Mouse (Mus musculus) stomach, embryonic 16.5 days (tissue): ENCODE measurements around the gene Fxyd1. TPM values are rescaled to one million over a fixed set of nuclear protein-coding genes. Genes with fewer than 3 reads are reported as not detected.

Experiments
- ATAC-seq: fragments of 200-750 bp; cut with Nextera tagmentation; 2 replicates; pipeline ENCODE4 v1.8.0; 2017; ENCODE audit warnings: moderate number of reproducible peaks, moderate TSS enrichment; ENCODE audit not compliant: insufficient read depth, low FRiP score
- H3K27ac ChIP-seq: fragments of 300-500 bp; sonication (generic); 2 replicates; pipeline ENCODE4 v1.5.1; 2014; ENCODE audit warnings: low read length
- H3K27me3 ChIP-seq: fragments of 300-500 bp; sonication (generic); 2 replicates; pipeline ENCODE4 v1.6.1; 2014; ENCODE audit warnings: low read length, control low read depth, mixed read lengths; ENCODE audit not compliant: control insufficient read depth, insufficient read depth
- H3K36me3 ChIP-seq: fragments of 300-500 bp; sonication (generic); 2 replicates; pipeline ENCODE4 v1.6.1; 2014; ENCODE audit warnings: low read length; ENCODE audit not compliant: control insufficient read depth, insufficient read depth
- H3K4me1 ChIP-seq: fragments of 300-500 bp; sonication (generic); 2 replicates; pipeline ENCODE4 v1.6.1; 2014; ENCODE audit warnings: low read length, control low read depth, mixed read lengths; ENCODE audit not compliant: control insufficient read depth, insufficient read depth
- H3K4me2 ChIP-seq: fragments of 300-500 bp; sonication (generic); 2 replicates; pipeline ENCODE4 v1.6.1; 2014; ENCODE audit warnings: low read depth, low read length, mixed read lengths
- H3K4me3 ChIP-seq: fragments of 300-500 bp; sonication (generic); replicated peaks from 2 replicates; pipeline ENCODE4 v1.5.1; 2014; ENCODE audit warnings: mild to moderate bottlenecking, low read length
- H3K9ac ChIP-seq: fragments of 300-500 bp; sonication (generic); 2 replicates; pipeline ENCODE4 v1.6.1; 2014; ENCODE audit warnings: low read length
- H3K9me3 ChIP-seq: fragments of 300-500 bp; sonication (generic); replicated peaks from 2 replicates; pipeline ENCODE4 v1.6.1; 2016; ENCODE audit warnings: low read length, control low read depth; ENCODE audit not compliant: control insufficient read depth
- WGBS: fragments of 180-500 bp; shearing (Covaris S2); extraction: QIAGEN DNeasy Blood & Tissue Kit; methylation state at CpG from one replicate; pipeline ENCODE4 v1.1.7; 2014; 5-methylcytosine and 5-hydroxymethylcytosine counted together
- polyA plus RNA-seq: library from polyadenylated mRNA; unstranded; fragments of >200 nt; fragmentation: Nextera tagmentation; extraction: Ambion mirVana; gene quantifications from 2 replicates; pipeline ENCODE4 v1.2.1, GENCODE M21; 2015

Fxyd1 gene
- polyA plus RNA-seq, 1 experiment from 2014 or later: 129 TPM

DNA sequence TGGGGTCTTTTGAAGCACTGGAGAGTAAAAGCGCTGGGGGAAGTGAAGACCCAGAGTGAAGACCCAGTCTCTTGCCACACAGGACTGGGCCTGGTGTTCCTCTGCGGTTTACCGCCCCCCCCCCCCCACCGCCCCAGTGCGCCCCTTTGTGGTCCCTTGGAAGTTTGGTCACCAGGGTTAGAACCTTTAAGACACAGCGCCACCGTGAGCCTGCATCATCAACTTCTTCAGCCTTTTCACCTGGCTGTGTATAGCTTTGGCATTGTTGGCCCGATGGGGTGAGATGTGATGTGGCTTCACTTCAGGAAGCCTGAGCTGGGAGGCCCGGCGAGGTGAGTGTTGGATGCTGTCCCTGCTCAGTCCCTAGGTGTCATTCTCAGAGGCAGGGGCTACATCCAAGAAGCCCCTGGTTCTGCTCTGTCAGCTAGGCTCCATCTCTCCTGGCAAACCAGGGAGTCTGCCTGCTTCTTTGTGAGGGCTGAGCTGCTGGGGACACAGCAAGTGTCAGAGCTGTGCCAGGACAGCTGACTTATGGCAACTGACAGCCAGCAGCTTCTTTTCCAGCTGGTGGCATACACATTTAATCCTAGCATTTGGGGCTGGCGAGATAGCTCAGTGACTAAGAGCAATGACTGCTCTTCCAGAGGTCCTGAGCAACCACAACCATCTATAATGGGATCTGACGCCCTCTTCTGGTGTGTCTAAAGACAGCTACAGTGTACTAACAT is 37.9 kb upstream of the Fxyd1 start:
- no peak for ATAC-seq
- no peak overlapping the region for H3K4me3 ChIP-seq
- no peaks in the 10 kb centered on the region for H3K9me3 ChIP-seq
- no peaks in the 10 kb centered on the region for H3K27me3 ChIP-seq
- H3K27ac ChIP-seq: no peak overlapping the region
- H3K4me1 ChIP-seq: peaks cover 4% of the 10 kb centered on the region; the same call in 1 of the 2 replicates
- H3K36me3 ChIP-seq: no peaks in the 10 kb centered on the region
- no peak overlapping the region for H3K4me2 ChIP-seq
- WGBS: 24% methylated on average over 12 of the region's 12 CpGs
- H3K9ac ChIP-seq: no peak overlapping the region

DNA sequence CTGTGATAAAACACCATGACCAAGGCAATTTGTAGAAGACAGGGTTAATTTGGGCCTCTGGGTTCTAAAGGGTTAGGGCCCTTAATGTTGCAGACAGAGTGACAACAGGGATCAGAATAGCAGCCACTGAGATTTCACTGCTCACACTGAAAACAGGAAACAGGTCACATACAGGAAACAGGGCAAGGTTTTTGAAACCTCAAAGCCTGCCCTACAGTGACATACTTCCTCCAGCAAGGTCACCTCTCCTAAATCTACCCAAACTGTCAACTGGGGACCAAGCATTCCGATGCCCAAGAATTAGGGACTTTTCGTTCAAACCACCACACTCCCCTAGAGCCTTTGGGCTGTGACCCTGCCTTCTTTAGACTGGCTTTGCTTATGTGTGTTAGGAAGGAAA is 32.7 kb upstream of the Fxyd1 start:
- peaks cover 5% of the 10 kb centered on the region; the same call in 1 of the 2 replicates for H3K4me1 ChIP-seq
- H3K4me2 ChIP-seq: no peak overlapping the region
- H3K9me3 ChIP-seq: no peaks in the 10 kb centered on the region
- H3K36me3 ChIP-seq: no peaks in the 10 kb centered on the region
- WGBS: 82% methylated on average over 2 of the region's 2 CpGs
- ATAC-seq: no peak
- no peaks in the 10 kb centered on the region for H3K27me3 ChIP-seq
- no peak overlapping the region for H3K27ac ChIP-seq
- H3K4me3 ChIP-seq: no peak overlapping the region
- no peak overlapping the region for H3K9ac ChIP-seq

DNA sequence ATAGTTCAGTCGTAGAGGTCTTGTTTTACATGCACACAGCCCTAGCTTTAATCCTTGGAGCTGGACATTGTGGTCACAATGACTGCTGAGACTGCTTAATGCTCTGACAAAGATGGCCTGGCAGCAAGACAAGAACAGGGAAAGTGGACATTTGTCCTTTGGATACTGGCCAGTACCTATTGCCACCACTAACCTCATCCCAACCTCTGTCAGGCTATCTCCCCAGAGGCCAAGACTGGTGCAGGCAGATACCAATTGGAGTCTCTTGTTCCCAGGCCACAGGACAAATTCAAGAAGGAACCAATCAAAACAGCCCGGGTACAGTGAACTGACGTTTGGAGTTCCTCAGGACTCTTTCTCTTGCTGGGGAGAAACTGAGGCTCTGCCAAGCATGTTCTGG is 31.2 kb upstream of the Fxyd1 start:
- no peaks in the 10 kb centered on the region for H3K36me3 ChIP-seq
- no peak for ATAC-seq
- H3K27me3 ChIP-seq: no peaks in the 10 kb centered on the region
- peaks cover 10% of the 10 kb centered on the region; the same call in 1 of the 2 replicates for H3K4me1 ChIP-seq
- no peak overlapping the region for H3K27ac ChIP-seq
- WGBS: 68% methylated on average over 3 of the region's 3 CpGs
- H3K9me3 ChIP-seq: no peaks in the 10 kb centered on the region
- no peak overlapping the region for H3K4me2 ChIP-seq
- no peak overlapping the region for H3K4me3 ChIP-seq
- H3K9ac ChIP-seq: no peak overlapping the region

DNA sequence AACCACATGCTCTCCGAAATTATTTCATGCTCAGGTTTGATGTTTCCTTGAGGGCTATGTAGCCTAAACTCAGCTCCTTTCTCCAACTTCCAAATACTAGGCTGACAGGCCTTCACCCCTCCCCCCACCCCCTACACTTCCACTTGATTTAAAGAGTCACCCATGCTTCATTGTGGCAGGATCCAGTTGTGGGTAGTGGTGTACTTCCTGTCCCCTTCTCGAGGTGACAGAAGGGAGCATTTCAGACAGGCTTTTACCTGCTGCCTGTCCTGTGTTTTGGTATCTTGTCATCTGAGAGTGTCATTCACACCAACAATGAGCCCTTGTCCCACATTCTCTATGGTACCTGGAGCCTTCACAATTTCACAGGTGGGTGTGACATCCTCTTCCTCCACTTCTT is 30.3 kb upstream of the Fxyd1 start:
- 51% methylated on average over 2 of the region's 2 CpGs for WGBS
- no peaks in the 10 kb centered on the region for H3K27me3 ChIP-seq
- no peak for ATAC-seq

DNA sequence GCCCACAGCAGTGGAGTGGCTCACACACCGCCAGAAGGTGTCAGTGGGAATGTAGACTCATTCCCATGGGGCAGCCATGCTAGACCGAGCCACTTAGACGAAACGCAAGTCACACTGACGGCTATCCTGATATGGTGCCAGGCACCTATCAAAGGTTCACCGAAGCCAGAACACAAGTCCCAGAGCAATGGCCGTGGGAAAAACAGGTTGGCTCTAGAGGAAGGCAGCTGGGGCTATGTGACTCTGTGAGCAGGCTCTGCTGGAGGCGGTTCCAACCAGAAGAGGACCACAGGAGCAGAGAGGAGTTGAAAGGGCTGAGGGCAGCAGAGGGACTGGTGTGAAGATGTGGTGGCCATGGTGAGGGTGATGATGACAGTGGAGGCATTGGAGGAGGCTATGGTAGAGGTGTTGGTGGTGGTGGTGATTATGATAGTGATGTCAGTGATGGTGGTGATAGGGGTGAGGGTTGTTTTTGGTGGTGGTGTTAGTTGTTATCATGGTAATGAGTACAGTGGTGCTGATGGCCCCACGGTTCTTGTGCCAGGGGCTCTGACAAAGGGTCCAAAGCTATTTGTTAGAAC is 29.3 kb upstream of the Fxyd1 start:
- Histone ChIP-seq H3K9me3 (no peaks in the 10 kb centered on the region), H3K4me3 (no peak overlapping the region), H3K27ac (no peak overlapping the region; the same call in 1 of the 2 replicates), H3K9ac (no peak overlapping the region), H3K4me2 (no peak overlapping the region), H3K36me3 (no peaks in the 10 kb centered on the region), H3K4me1 (peaks cover 16% of the 10 kb centered on the region; the same call in 1 of the 2 replicates), H3K27me3 (no peaks in the 10 kb centered on the region)
- no peak for ATAC-seq
- 86% methylated on average over 9 of the region's 9 CpGs for WGBS

More for the DNA sequence above, 30.3 kb upstream of the Fxyd1 start:
- Histone ChIP-seq H3K4me1 (peaks cover 16% of the 10 kb centered on the region; the same call in 1 of the 2 replicates), H3K9me3 (no peaks in the 10 kb centered on the region), H3K4me2 (no peak overlapping the region), H3K36me3 (no peaks in the 10 kb centered on the region), H3K4me3 (no peak overlapping the region), H3K9ac (no peak overlapping the region), H3K27ac (no peak overlapping the region)

DNA sequence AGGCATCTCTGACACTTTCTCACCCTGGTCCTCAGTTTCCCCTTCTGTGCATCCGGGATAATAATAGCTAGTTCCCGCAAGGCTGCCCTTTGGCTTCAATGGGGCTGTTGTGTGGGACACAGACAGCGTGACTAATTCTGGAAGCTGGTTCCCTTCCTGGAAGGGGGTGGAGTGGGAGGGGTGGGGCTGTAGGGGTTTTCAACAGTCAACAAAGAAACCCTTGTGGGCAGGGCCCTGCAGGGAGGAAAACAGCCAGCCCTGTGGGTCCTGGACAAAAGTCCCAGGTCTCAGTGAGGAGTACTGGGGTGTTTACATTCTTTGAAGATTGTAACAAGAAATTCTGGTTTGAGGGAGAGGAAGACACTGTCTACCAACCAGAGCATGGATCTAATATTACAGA is 28.2 kb upstream of the Fxyd1 start:
- Histone ChIP-seq H3K4me2 (no peak overlapping the region), H3K9me3 (no peaks in the 10 kb centered on the region), H3K4me3 (no peak overlapping the region), H3K9ac (no peak overlapping the region), H3K27ac (peak overlapping the region; percentile 76), H3K4me1 (peaks cover 16% of the 10 kb centered on the region; the same call in 1 of the 2 replicates), H3K36me3 (no peaks in the 10 kb centered on the region), H3K27me3 (no peaks in the 10 kb centered on the region)
- ATAC-seq: peak; percentile 81; the same call in 1 of the 2 replicates
- 53% methylated on average over 3 of the region's 3 CpGs for WGBS

DNA sequence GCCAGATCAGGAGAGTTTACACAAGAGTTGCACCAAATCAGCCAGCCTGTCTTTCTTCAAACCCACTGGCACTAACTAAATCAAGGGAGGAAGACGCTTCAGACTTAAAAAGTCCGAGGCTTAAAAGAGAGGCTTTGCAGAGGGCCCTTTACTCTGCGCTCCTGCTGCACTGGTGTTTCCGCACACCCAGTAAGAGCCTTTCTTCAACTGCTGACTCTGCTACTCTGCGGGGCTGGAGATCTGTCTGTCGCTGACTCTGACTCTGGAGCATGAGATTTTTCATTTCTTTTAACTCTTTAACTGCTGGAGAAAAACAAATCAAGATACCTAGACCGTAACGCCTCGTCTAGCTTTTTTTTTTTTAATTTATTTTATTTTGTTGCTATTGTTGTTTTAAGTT is 27.1 kb upstream of the Fxyd1 start:
- H3K27ac ChIP-seq: peak overlapping the region; percentile 73
- ATAC-seq: no peak

DNA sequence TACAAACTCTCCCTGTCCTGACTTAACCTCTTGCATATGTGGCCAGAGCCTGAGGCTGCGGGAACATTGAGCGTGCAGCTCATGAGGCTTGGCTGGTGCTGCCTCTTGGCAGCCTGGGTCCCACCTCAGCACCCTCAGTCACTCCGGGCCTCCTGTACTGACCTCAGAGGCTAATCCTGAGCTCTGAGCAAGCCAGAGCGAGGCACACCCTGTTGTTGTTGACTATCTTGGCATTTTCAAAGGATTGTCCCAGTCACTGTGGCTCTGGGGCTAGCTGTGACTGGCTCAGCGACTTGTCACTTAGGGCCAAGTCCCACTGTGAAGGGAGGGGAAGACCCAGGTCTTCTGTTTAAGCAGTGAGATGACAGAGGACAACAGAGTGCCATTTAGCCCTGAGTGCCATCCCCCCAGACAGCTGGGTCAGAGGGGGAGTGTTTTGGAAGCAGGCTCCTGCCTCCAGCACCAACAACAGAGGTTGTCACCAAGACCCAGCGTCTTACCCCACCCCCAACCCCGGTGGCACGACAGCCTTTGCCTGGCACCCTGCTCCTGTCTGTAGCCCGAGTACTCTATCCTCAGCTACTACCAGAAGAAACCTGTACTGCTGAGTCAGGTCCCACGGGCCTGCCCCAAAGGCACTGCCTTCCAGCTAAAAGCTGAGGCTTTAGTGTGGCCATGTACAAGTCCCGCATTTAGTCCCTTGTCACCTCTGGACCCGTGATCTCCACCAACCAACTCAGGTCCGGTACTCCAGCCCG is 26.0 kb upstream of the Fxyd1 start:
- Histone ChIP-seq H3K9ac (no peak overlapping the region), H3K4me3 (no peak overlapping the region), H3K9me3 (no peaks in the 10 kb centered on the region), H3K27me3 (no peaks in the 10 kb centered on the region), H3K27ac (peak overlapping the region; percentile 73), H3K4me2 (no peak overlapping the region), H3K36me3 (no peaks in the 10 kb centered on the region), H3K4me1 (peaks cover 16% of the 10 kb centered on the region; the same call in 1 of the 2 replicates)
- WGBS: 56% methylated on average over 14 of the region's 14 CpGs
- peak; percentile 22; the same call in 1 of the 2 replicates for ATAC-seq

More for the DNA sequence above, 27.1 kb upstream of the Fxyd1 start:
- H3K4me1 ChIP-seq: peaks cover 16% of the 10 kb centered on the region; the same call in 1 of the 2 replicates
- no peaks in the 10 kb centered on the region for H3K9me3 ChIP-seq
- peak overlapping the region; percentile 52; the same call in 1 of the 2 replicates for H3K9ac ChIP-seq
- H3K36me3 ChIP-seq: no peaks in the 10 kb centered on the region
- WGBS: 40% methylated on average over 9 of the region's 9 CpGs
- H3K4me3 ChIP-seq: no peak overlapping the region
- no peaks in the 10 kb centered on the region for H3K27me3 ChIP-seq
- H3K4me2 ChIP-seq: peak overlapping the region; percentile 23; the same call in 1 of the 2 replicates

DNA sequence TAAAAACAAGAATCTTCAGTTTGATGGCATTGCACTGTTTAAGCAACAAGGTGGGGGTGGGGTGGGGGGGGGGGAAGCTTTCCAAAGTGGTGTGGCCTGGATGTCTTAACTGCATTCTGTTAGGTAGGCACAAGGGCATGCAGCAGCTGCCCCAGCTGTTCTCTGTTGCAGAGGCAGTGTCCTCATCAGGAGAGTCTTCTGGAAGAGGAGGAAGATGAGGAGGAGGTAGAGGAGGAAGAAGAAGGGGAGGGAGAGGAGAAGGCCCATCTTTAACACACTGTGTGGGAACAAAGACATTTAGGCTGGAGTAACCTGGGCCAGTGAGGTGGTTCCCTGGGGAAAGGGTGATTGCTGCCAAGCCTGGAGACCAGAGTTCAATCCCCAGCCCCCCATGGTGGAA is 25.1 kb upstream of the Fxyd1 start:
- ATAC-seq: no peak
- peaks cover 22% of the 10 kb centered on the region; the same call in 1 of the 2 replicates for H3K4me1 ChIP-seq
- H3K27ac ChIP-seq: no peak overlapping the region
- H3K36me3 ChIP-seq: no peaks in the 10 kb centered on the region
- H3K4me2 ChIP-seq: no peak overlapping the region
- H3K4me3 ChIP-seq: no peak overlapping the region
- H3K27me3 ChIP-seq: no peaks in the 10 kb centered on the region
- no peak overlapping the region for H3K9ac ChIP-seq
- H3K9me3 ChIP-seq: no peaks in the 10 kb centered on the region
